Mouse (Mus musculus) thymus, postnatal 14 days (tissue): Measurements from ENCODE around the gene Fbxl2.
"Not testable (repeated sequence)": the region's sequence is repeated elsewhere in the genome, so short reads cannot be mapped to it uniquely, and the experiment has no call there.

Experiments
- DNase-seq: peaks from one replicate; pipeline ENCODE4 v3.0.0; 2021

Gene Fbxl2

GRCm38 (mm10) chr9:114046028-114046427 is at the start of gene Fbxl2:
Gene Fbxl2, minus strand, starts transcription at chr9:114046191.
- no peak for DNase-seq

- DNase-seq = no peak
Measured at GRCm38 (mm10) chr9:114094854-114095253, 48.9 kb upstream of the Fbxl2 start.

GRCm38 (mm10) chr9:114092188-114092587 is 46.2 kb upstream of the Fbxl2 start:
- peak; percentile 25 for DNase-seq

GRCm38 (mm10) chr9:114088885-114089284 is 42.9 kb upstream of the Fbxl2 start:
- not testable (repeated sequence) for DNase-seq

DNA sequence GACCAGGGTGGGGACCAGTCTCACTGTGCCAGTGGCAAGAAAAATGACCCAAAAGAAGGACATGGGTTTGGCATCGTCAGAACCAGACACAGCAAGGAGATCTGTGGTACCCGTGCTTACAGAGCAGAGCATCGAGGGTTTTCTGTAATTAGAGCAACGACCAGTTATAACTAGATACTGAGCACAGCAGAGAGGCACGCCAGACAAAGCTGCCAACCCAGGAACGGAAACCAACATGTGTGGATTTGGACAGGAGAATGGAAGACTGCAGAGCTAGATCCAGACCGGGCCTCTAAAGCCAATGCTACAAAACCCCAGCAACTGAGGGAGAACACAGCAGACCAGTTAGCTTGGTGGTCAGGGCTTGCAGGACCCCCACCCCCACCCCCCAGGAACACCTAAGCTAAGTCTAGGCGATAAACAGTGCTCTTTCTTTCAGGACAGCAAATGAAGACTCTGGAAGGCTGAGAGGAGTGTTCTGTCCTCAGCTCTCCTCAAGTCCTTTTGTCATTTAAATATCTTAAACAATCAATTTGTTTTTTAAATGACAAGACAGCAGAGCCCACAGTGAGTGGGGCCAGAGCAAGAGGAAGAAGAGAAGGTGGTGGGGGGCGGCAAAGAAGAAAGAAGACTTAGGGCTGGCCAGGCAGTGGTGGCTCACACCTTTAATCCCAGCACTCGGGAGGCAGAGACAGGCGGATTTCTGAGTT is 41.3 kb upstream of the Fbxl2 start:
- no peak for DNase-seq

- DNase-seq = no peak
Measured at GRCm38 (mm10) chr9:114086422-114086821, 40.4 kb upstream of the Fbxl2 start.

- DNase-seq = no peak
Measured at GRCm38 (mm10) chr9:114073681-114074080, 27.7 kb upstream of the Fbxl2 start.

- DNase-seq = no peak
Measured at GRCm38 (mm10) chr9:114069372-114069771, 23.4 kb upstream of the Fbxl2 start.

GRCm38 (mm10) chr9:114068494-114069053 is 22.6 kb upstream of the Fbxl2 start:
- DNase-seq = no peak

DNA sequence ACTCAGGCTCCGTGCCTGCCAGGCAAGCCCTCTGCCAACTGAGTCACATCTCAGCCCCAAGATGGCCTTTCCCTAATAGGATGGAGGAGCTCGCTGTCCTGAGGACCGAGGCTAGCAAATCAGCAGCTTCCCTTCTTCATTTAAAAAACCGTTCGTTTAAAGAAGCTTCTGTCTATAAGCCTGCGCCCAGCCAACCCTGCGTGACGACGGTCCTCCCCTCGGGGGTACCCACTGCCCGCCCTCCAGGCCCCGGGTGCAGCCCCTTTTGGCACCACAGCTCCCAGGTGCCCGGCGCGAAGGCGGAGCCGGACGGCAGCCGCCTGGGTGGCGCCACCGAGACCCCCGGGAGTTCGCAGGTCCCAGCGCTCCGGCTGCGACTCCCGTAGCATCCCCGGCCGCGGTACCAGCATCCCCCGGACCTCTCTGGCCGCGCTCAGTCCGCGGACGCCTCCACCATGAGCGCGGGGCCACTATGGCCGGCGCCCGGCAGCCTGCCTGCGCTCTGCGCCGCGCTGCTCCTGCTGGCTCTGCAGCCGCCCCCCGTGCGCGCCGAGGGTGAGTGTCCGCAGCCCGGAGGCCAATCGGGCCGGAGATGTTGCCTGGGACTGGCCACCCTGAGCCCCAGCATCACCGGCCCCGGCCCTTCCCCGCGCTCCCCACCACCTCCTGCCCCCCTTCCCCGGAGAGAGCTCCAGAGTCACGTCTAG is 11.3 kb upstream of the Fbxl2 start, which contains the start of gene Susd5:
Susd5 (plus strand) TSS at position 51 of the 707 bp plus-strand sequence.
- no peak for DNase-seq

- no peak for DNase-seq
Measured at GRCm38 (mm10) chr9:114052866-114053265, 6.9 kb upstream of the Fbxl2 start.

- no peak for DNase-seq
Measured at GRCm38 (mm10) chr9:114052031-114052430, 6.0 kb upstream of the Fbxl2 start.

DNA sequence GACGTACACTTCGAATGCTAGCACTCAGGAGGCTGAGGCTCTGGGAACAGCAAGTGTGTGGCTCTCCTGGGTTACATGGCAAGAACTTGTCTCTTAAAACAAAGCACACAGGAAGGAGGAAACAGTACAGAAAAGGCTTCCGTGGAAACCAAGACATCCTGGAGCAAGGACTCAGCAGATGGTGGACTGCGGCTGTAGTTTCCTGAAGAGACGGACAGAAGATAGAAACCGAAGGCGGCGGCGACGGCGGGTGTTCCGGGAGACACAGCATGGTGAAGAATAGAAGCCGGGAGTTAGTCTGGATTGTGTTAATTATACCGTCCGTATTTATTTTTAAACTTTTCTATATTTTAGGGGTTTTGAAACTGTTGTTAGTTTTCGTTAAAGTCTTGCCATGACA is 4.8 kb upstream of the Fbxl2 start:
- DNase-seq = no peak

DNA sequence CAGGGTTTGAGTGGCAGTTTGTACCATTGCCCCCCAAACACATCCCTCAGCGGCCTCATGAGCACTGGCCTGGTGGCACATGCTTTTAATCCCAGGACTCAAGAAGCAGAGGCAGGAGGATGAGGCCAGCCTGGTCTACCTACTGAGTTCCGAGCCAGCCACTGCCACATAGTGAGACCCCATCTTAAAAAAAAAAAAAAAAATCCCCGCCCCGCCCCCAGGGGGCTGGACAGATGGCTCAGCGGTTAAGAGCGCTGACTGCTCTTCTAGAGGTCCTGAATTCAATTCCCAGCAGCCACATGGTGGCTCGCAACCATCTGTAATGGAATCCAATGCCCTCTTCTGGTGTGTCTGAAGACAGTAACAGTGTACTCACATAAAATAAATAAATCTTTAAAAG is 4.1 kb upstream of the Fbxl2 start:
- no peak for DNase-seq

DNA sequence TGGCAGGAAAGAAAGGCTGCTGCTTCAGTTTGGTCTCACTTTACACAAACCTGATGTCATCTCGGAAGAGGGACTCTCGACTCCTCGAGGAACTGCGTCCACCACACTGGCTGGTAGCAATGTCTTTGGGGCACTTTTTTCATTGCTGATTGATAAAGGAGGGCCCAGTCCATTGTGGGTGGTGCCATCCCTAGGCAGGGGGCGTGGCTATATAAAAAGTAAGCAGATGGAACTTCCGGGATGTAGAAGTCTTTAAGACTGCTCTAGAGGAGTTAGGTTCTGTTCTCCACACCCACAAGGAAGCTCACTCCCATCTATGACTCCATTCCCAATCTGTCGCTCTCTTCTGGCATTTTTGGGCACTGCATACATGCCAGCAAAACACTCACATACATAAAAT is 685 bp upstream of the Fbxl2 start:
- no peak for DNase-seq

DNA sequence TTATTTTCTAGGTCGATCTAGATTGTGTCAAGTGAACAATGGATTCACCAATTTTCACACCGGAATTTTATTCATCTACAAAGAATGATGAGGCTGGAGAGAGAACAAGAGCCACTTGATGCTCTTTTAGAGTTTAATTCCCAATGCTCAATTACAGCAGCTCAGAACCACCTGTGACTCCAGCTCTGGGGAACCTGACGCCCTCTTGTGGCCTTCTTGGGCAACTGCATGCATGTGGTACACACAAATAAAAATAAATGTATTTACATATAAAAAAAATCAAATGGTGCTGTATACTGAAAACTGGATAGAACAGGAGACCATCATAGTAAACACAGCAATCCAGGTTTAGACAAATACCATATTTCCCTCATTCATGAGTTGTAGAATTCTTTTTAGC is 1.5 kb downstream of the Fbxl2 start:
- peak; percentile 13 for DNase-seq

- DNase-seq = no peak
Measured at GRCm38 (mm10) chr9:114042490-114042889, 3.5 kb downstream of the Fbxl2 start.

GRCm38 (mm10) chr9:114040945-114041344 is 5.0 kb downstream of the Fbxl2 start:
- DNase-seq = no peak

DNA sequence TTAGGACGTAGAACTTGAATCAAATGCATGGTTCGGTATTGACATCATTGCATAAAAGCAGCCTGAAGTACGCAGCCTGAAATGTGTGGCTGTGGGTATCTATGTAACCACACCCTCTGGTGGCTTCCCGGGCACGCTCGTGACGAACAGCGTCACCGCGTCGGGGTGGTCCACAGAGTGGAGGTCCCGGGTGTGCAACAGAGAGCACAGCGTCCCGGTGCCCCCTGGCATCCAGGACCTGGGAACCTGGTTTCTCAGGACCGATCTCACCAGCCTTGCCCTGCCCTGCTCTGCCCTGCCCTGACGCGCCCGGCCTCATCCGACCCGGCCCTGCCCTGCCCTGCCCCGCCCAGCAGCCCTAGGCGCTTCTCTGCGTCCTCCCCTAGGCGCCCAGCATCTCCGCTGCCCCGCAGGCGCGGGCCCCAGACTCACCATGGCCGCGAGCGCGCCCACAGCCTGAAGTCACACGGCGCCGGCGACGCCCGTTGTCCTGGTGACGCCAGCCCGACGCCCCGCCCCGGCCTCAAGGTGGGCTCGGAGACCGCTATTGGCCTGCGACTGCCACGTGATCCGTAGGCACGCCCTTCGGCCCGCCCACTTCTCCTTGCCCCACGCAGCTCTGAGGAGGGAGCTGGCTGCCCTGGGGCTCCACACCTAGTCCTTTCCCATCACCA is 19.6 kb downstream of the Fbxl2 start:
- DNase-seq = peak; percentile 88

- DNase-seq = no peak
Measured at GRCm38 (mm10) chr9:114025846-114026245, 20.1 kb downstream of the Fbxl2 start.

- no peak for DNase-seq
Measured at GRCm38 (mm10) chr9:114025182-114025581, 20.8 kb downstream of the Fbxl2 start.

DNA sequence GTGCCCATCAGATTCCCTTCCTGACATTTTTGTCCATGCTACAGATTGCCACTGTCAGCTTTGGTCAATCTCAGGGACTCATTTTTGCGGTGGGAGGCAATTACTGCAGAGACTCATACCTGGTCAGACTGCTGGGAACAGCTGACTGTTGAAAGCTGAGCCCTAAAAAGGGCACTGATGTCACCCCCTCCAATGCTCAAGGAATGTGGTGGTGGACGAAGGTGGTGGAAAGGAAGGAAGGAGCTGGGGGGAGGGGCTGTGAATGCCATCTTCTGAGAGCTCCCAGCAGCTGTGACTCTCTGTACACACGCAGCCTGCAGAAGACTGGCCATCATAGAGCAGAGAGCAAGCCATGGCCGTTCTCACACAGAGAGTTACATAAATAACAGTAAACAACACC is 23.9 kb downstream of the Fbxl2 start:
- DNase-seq = no peak

DNA sequence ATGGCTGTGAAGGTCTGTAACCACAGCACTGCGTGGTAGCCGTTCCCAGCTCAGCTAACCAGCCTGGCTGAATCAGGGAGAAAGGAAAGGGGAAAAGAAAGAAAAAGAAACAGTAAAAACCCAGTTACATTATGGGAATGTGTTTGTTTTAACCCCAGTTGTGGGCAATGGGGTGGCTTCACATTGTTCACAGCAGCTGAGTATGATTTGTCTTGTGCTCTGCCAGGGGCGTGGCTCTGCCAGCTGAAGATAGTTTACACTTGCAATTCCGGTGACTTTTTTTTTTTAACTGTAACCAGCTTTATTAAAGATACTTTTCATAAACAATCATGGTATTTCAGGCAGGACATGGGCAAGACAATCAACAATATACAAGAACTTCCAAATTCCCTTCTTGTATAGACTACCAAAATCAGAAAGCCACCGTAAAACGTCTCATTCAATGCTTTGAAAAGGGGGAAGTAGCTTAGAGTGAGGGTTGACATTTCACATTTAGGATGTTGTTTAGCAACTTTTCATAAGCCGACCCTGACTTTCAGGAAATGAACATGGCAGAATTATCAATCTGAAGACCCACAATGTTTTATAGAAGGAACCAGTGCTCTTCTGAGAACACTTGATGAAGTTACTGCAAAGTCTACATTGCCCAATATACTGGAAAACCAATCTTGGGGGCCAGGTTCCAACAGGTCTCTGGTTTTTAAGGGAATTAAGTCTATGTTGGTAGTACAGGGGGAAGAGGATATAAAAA is 26.8 kb downstream of the Fbxl2 start:
- DNase-seq = no peak
